Mouse (Mus musculus) midbrain, embryonic 16.5 days (tissue): ENCODE measurements around the gene Piwil1. TPM values are rescaled to one million over a fixed set of nuclear protein-coding genes. Genes with fewer than 3 reads are reported as not detected.
"Not testable (repeated sequence)": the region's sequence is repeated elsewhere in the genome, so short reads cannot be mapped to it uniquely, and the experiment has no call there.

Source experiments
- ATAC-seq: fragments of 200-750 bp; cut with Nextera tagmentation; 2 replicates; pipeline ENCODE4 v1.8.0; 2017; ENCODE audit warnings: moderate TSS enrichment
- H3K27ac ChIP-seq: fragments of 300-500 bp; sonication (generic); 2 replicates; pipeline ENCODE4 v1.5.1; 2014; ENCODE audit warnings: mild to moderate bottlenecking, low read length, mixed read lengths
- H3K27me3 ChIP-seq: fragments of 300-500 bp; sonication (generic); 2 replicates; pipeline ENCODE4 v1.6.1; 2014; ENCODE audit warnings: low read depth, low read length, mixed read lengths; ENCODE audit not compliant: control insufficient read depth, insufficient read depth
- H3K36me3 ChIP-seq: fragments of 300-500 bp; sonication (generic); 2 replicates; pipeline ENCODE4 v1.6.1; 2014; ENCODE audit warnings: mild to moderate bottlenecking, low read length, moderate library complexity, mixed read lengths; ENCODE audit not compliant: control insufficient read depth, insufficient read depth
- H3K4me1 ChIP-seq: fragments of 300-500 bp; sonication (generic); 2 replicates; pipeline ENCODE4 v1.6.1; 2014; ENCODE audit warnings: mild to moderate bottlenecking, low read length, mixed read lengths; ENCODE audit not compliant: control insufficient read depth, insufficient read depth
- H3K4me2 ChIP-seq: fragments of 300-500 bp; sonication (generic); 2 replicates; pipeline ENCODE4 v1.6.1; 2014; ENCODE audit warnings: mild to moderate bottlenecking, low read length, mixed read lengths
- H3K4me3 ChIP-seq: fragments of 300-500 bp; sonication (generic); 2 replicates; pipeline ENCODE4 v1.5.1; 2014; ENCODE audit warnings: low read depth, mild to moderate bottlenecking, low read length, moderate library complexity, mixed read lengths
- H3K9ac ChIP-seq: fragments of 300-500 bp; sonication (generic); 2 replicates; pipeline ENCODE4 v1.6.1; 2014; ENCODE audit warnings: low read depth, low read length, mixed read lengths
- H3K9me3 ChIP-seq: fragments of 300-500 bp; sonication (generic); replicated peaks from 2 replicates; pipeline ENCODE4 v1.6.1; 2014; ENCODE audit warnings: mild to moderate bottlenecking, low read length, mixed read lengths; ENCODE audit not compliant: control insufficient read depth, poor library complexity, severe bottlenecking
- WGBS: fragments of 180-500 bp; shearing (Covaris S2); extraction: QIAGEN DNeasy Blood & Tissue Kit; methylation state at CpG from one replicate; pipeline ENCODE4 v1.1.7; 2014; 5-methylcytosine and 5-hydroxymethylcytosine counted together
- polyA plus RNA-seq: library from polyadenylated mRNA; unstranded; fragments of >200 nt; fragmentation: Nextera tagmentation; extraction: Ambion mirVana; gene quantifications from 2 replicates; pipeline ENCODE4 v1.2.1, GENCODE M21; 2015

Gene Piwil1
- polyA plus RNA-seq, 1 experiment from 2014 or later: 0.28 TPM

DNA sequence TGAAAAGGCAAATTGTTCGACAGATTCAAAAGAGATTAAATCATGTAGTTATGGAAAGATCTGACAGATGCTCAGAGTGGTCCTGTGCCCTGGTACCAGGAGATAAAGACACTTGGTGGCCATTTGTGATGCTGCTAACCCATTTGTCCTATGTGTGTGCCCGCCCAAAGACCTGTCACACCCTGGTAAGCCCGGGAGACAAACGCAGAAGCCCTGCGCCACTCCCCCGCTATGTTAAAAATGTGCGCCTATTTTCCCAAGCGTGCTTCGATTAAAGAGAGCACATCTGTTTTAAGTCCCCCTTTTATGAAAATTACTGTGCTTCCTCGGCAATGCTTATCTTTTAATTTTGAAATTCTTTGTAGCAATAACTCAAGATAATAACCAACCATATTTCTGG lies 1.4 kb downstream of the Piwil1 start:
- no peak for ATAC-seq
- Histone ChIP-seq H3K4me2 (peak overlapping the region; percentile 22; the same call in 1 of the 2 replicates), H3K4me3 (no peak overlapping the region), H3K36me3 (no peaks in the 10 kb centered on the region), H3K27ac (no peak overlapping the region), H3K27me3 (no peaks in the 10 kb centered on the region), H3K4me1 (peaks cover 8% of the 10 kb centered on the region), H3K9ac (no peak overlapping the region), H3K9me3 (no peaks in the 10 kb centered on the region)
- 11% methylated on average over 10 of the region's 10 CpGs for whole genome bisulfite sequencing

DNA sequence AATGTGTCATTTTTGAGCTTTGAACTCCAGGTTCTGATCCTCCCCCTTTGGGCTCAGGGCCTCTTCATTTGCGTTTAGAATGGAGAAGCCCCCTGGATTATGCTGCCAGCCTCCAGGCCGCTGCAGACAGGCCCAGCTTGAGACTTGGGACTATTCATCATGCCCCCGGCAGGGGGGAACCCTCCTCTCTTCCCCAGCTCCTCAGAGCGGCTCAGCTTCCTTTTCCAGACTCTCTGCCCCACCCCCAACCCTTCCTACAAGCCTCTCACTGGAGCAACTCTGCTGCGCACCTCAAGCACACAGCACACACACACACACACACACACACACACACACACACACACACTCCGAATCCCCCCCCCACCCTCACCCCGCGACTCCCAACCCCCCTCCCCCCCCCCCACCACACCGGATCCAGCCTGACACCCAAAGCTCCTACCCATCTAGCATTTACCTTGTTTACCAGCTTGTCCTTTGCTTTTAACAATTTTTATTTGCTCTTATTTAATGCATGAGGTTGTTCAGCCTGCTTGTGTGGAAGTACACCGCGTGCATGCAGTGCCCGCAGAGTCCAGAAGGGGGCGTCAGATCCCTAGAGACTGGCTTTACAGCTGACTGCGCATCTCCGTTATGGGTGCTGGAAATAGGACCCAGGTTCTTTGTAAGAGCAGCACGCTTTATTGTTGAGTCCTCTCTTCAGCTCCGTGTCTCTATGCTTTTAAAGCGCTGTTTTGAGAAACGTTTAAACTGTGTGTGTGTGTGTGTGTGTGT lies 2.0 kb downstream of the Piwil1 start:
- Histone ChIP-seq H3K36me3 (no peaks in the 10 kb centered on the region), H3K4me2 (peak overlapping the region; percentile 22; the same call in 1 of the 2 replicates), H3K9ac (no peak overlapping the region), H3K4me1 (peaks cover 8% of the 10 kb centered on the region), H3K27ac (peak overlapping the region; percentile 36; the same call in 1 of the 2 replicates), H3K27me3 (no peaks in the 10 kb centered on the region), H3K4me3 (no peak overlapping the region), H3K9me3 (no peaks in the 10 kb centered on the region)
- peak; percentile 60; the same call in 1 of the 2 replicates for ATAC-seq
- 42% methylated on average over 15 of the region's 19 CpGs for WGBS

- no peak overlapping the region for H3K27ac ChIP-seq
- 100% methylated on average over 1 of the region's 1 CpGs for WGBS
- H3K27me3 ChIP-seq: no peaks in the 10 kb centered on the region
- H3K4me1 ChIP-seq: peaks cover 8% of the 10 kb centered on the region
- H3K9me3 ChIP-seq: no peaks in the 10 kb centered on the region
- H3K36me3 ChIP-seq: no peaks in the 10 kb centered on the region
- H3K4me2 ChIP-seq: no peak overlapping the region
- H3K4me3 ChIP-seq: no peak overlapping the region
- ATAC-seq: no peak
- no peak overlapping the region for H3K9ac ChIP-seq
These were observed 4.1 kb downstream of the Piwil1 start for GRCm38 (mm10) chr5:128706467-128706866.

GRCm38 (mm10) chr5:128707271-128707670 lies 4.9 kb downstream of the Piwil1 start:
- H3K4me3 ChIP-seq: no peak overlapping the region
- H3K4me2 ChIP-seq: no peak overlapping the region
- no peaks in the 10 kb centered on the region for H3K9me3 ChIP-seq
- H3K27me3 ChIP-seq: no peaks in the 10 kb centered on the region
- no peak overlapping the region for H3K27ac ChIP-seq
- peaks cover 8% of the 10 kb centered on the region for H3K4me1 ChIP-seq
- no peaks in the 10 kb centered on the region for H3K36me3 ChIP-seq
- ATAC-seq: no peak
- 96% methylated on average over 11 of the region's 11 CpGs for WGBS
- no peak overlapping the region for H3K9ac ChIP-seq

GRCm38 (mm10) chr5:128708929-128709328 lies 6.6 kb downstream of the Piwil1 start:
- H3K4me3 ChIP-seq: no peak overlapping the region
- ATAC-seq: no peak

GRCm38 (mm10) chr5:128710596-128710995 lies 8.3 kb downstream of the Piwil1 start:
- H3K9ac ChIP-seq: no peak overlapping the region
- 17% methylated on average over 8 of the region's 8 CpGs for WGBS
- no peaks in the 10 kb centered on the region for H3K4me1 ChIP-seq
- H3K4me3 ChIP-seq: no peak overlapping the region
- no peak for ATAC-seq
- no peak overlapping the region for H3K27ac ChIP-seq
- H3K27me3 ChIP-seq: no peaks in the 10 kb centered on the region
- no peaks in the 10 kb centered on the region for H3K9me3 ChIP-seq
- H3K36me3 ChIP-seq: no peaks in the 10 kb centered on the region
- no peak overlapping the region for H3K4me2 ChIP-seq

More at GRCm38 (mm10) chr5:128708929-128709328, 6.6 kb downstream of the Piwil1 start:
- no peaks in the 10 kb centered on the region for H3K9me3 ChIP-seq
- no peak overlapping the region for H3K27ac ChIP-seq
- H3K4me2 ChIP-seq: no peak overlapping the region
- peaks cover 4% of the 10 kb centered on the region for H3K4me1 ChIP-seq
- no peak overlapping the region for H3K9ac ChIP-seq
- H3K36me3 ChIP-seq: no peaks in the 10 kb centered on the region
- H3K27me3 ChIP-seq: no peaks in the 10 kb centered on the region
- WGBS: 66% methylated on average over 5 of the region's 5 CpGs

- no peak overlapping the region for H3K4me2 ChIP-seq
- 91% methylated on average over 6 of the region's 6 CpGs for WGBS
These were observed 9.5 kb downstream of the Piwil1 start for GRCm38 (mm10) chr5:128711847-128712246.

GRCm38 (mm10) chr5:128715171-128715570 lies 12.8 kb downstream of the Piwil1 start:
- no peaks in the 10 kb centered on the region for H3K9me3 ChIP-seq
- no peak overlapping the region for H3K4me2 ChIP-seq
- H3K27ac ChIP-seq: no peak overlapping the region
- WGBS: 67% methylated on average over 16 of the region's 16 CpGs
- no peak for ATAC-seq
- no peaks in the 10 kb centered on the region for H3K27me3 ChIP-seq
- H3K4me1 ChIP-seq: no peaks in the 10 kb centered on the region
- H3K9ac ChIP-seq: no peak overlapping the region
- H3K36me3 ChIP-seq: no peaks in the 10 kb centered on the region
- H3K4me3 ChIP-seq: no peak overlapping the region

More at GRCm38 (mm10) chr5:128711847-128712246, 9.5 kb downstream of the Piwil1 start:
- Histone ChIP-seq H3K9ac (no peak overlapping the region), H3K9me3 (no peaks in the 10 kb centered on the region), H3K4me3 (no peak overlapping the region), H3K36me3 (no peaks in the 10 kb centered on the region), H3K4me1 (no peaks in the 10 kb centered on the region), H3K27ac (no peak overlapping the region), H3K27me3 (no peaks in the 10 kb centered on the region)
- no peak for ATAC-seq

DNA sequence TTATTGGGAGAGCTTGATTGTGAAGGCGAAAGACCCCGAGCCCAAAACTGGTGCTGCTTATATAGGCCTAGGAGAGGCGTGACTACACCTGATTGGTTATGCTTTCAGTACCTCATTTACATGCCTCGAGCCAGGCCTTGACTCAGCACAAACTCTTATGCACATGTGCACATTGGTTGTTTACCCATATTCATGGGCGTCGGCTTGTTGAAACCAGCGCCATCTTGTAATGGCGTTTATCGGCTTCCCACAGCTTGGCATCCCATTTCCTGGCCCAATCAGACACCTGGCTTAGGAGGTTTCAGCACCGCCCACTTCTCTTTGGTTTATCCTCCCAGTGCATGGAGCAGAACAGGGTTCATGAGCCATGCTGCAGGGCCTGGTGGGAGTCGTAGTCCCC lies 18.1 kb downstream of the Piwil1 start:
- not testable (repeated sequence) for ATAC-seq, H3K36me3 ChIP-seq, H3K27me3 ChIP-seq

More for the DNA sequence above, 18.1 kb downstream of the Piwil1 start:
- not testable (repeated sequence) for H3K4me3 ChIP-seq, H3K4me1 ChIP-seq, H3K9ac ChIP-seq, H3K9me3 ChIP-seq, H3K27ac ChIP-seq, H3K4me2 ChIP-seq
- 93% methylated on average over 11 of the region's 11 CpGs for WGBS
